Mouse (Mus musculus) neural tube, embryonic 12.5 days (tissue): ENCODE data around the gene Actr10. TPM values are rescaled to one million over a fixed set of nuclear protein-coding genes. Genes with fewer than 3 reads are reported as not detected.

Experiments
- ATAC-seq: fragments of 200-750 bp; cut with Nextera tagmentation; 2 replicates; pipeline ENCODE4 v1.8.0; 2017; ENCODE audit warnings: low read depth, mild to moderate bottlenecking, moderate TSS enrichment, moderate library complexity; ENCODE audit not compliant: low FRiP score
- H3K27ac ChIP-seq: fragments of 300-500 bp; sonication (generic); 2 replicates; pipeline ENCODE4 v1.5.1; 2016
- H3K27me3 ChIP-seq: fragments of 300-500 bp; sonication (generic); replicated peaks from 2 replicates; pipeline ENCODE4 v1.6.1; 2016; ENCODE audit warnings: mild to moderate bottlenecking
- H3K36me3 ChIP-seq: fragments of 300-500 bp; sonication (generic); 2 replicates; pipeline ENCODE4 v1.6.1; 2016; ENCODE audit warnings: mild to moderate bottlenecking
- H3K4me1 ChIP-seq: fragments of 300-500 bp; sonication (generic); 2 replicates; pipeline ENCODE4 v1.6.1; 2016
- H3K4me2 ChIP-seq: fragments of 300-500 bp; sonication (generic); replicated peaks from 2 replicates; pipeline ENCODE4 v1.6.1; 2016; ENCODE audit warnings: mild to moderate bottlenecking
- H3K4me3 ChIP-seq: fragments of 300-500 bp; sonication (generic); 2 replicates; pipeline ENCODE4 v1.5.1; 2016
- H3K9ac ChIP-seq: fragments of 300-500 bp; sonication (generic); 2 replicates; pipeline ENCODE4 v1.6.1; 2016; ENCODE audit warnings: mild to moderate bottlenecking
- H3K9me3 ChIP-seq: fragments of 300-500 bp; sonication (generic); 2 replicates; pipeline ENCODE4 v1.6.1; 2016; ENCODE audit warnings: mild to moderate bottlenecking
- WGBS: fragments of 180-500 bp; shearing (Covaris S2); methylation state at CpG from one replicate; pipeline ENCODE4 v1.1.7; 2016; 5-methylcytosine and 5-hydroxymethylcytosine counted together
- polyA plus RNA-seq: library from polyadenylated mRNA; unstranded; fragments of >200 nt; fragmentation: Nextera tagmentation; extraction: Ambion mirVana; gene quantifications from 2 replicates; pipeline ENCODE4 v1.2.1, GENCODE M21; 2016

Gene Actr10
- polyA plus RNA-seq, 1 experiment from 2014 or later = 267 TPM

DNA sequence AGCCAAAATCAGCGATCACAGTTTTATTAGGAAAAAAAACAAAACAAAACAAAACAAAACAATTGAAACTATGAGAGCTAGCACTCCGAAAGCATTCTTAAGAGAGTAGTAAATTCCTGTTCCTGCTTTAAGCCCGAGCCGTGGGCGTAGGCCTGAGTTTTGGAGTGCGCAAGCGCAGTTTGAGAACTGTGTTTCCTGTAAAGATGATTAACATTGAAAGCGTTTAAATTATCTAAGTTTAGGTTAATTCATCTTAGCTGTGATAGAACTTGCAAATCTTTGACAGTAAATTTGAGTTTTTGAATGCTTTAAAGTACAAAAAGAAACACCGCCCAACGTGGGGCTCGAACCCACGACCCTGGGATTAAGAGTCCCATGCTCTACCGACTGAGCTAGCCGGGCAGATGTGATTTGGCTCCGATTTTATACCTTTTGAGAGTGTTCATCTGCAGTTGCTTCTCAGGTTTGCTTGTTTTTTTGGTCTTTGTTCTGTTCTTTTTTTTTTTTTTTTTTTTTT is 31.2 kb downstream of the Actr10 start:
- Histone ChIP-seq H3K9me3 (no peaks in the 10 kb centered on the region), H3K27me3 (no peaks in the 10 kb centered on the region), H3K4me1 (no peaks in the 10 kb centered on the region), H3K9ac (peak overlapping the region; percentile 69), H3K4me2 (peak overlapping the region; percentile 66), H3K4me3 (peak overlapping the region; percentile 62), H3K36me3 (peaks cover 9% of the 10 kb centered on the region), H3K27ac (no peak overlapping the region)
- under 1% methylated on average over 15 of the region's 15 CpGs for WGBS
- peak; percentile 78 for ATAC-seq

- Histone ChIP-seq H3K4me3 (0 out of 2 replicates have a peak overlapping the region, but pooled peaks have one; percentile 21), H3K9ac (no peak overlapping the region), H3K27me3 (no peaks in the 10 kb centered on the region), H3K36me3 (peaks cover 1% of the 10 kb centered on the region; the same call in 1 of the 2 replicates), H3K9me3 (no peaks in the 10 kb centered on the region), H3K27ac (no peak overlapping the region), H3K4me1 (no peaks in the 10 kb centered on the region), H3K4me2 (peak overlapping the region; percentile 53)
- no peak for ATAC-seq
- 6% methylated on average over 17 of the region's 17 CpGs for WGBS
These were observed 32.0 kb downstream of the Actr10 start for GRCm38 (mm10) chr12:70969485-70970184.

GRCm38 (mm10) chr12:70973831-70974230 is 36.2 kb downstream of the Actr10 start:
- no peak for ATAC-seq
- WGBS = 83% methylated on average over 4 of the region's 4 CpGs
- H3K36me3 ChIP-seq = peaks cover under 1% of the 10 kb centered on the region; the same call in 1 of the 2 replicates
- H3K9me3 ChIP-seq = no peaks in the 10 kb centered on the region
- no peak overlapping the region for H3K27ac ChIP-seq
- no peaks in the 10 kb centered on the region for H3K27me3 ChIP-seq
- H3K4me3 ChIP-seq = no peak overlapping the region
- no peak overlapping the region for H3K9ac ChIP-seq
- H3K4me1 ChIP-seq = peaks cover 12% of the 10 kb centered on the region
- H3K4me2 ChIP-seq = no peak overlapping the region

DNA sequence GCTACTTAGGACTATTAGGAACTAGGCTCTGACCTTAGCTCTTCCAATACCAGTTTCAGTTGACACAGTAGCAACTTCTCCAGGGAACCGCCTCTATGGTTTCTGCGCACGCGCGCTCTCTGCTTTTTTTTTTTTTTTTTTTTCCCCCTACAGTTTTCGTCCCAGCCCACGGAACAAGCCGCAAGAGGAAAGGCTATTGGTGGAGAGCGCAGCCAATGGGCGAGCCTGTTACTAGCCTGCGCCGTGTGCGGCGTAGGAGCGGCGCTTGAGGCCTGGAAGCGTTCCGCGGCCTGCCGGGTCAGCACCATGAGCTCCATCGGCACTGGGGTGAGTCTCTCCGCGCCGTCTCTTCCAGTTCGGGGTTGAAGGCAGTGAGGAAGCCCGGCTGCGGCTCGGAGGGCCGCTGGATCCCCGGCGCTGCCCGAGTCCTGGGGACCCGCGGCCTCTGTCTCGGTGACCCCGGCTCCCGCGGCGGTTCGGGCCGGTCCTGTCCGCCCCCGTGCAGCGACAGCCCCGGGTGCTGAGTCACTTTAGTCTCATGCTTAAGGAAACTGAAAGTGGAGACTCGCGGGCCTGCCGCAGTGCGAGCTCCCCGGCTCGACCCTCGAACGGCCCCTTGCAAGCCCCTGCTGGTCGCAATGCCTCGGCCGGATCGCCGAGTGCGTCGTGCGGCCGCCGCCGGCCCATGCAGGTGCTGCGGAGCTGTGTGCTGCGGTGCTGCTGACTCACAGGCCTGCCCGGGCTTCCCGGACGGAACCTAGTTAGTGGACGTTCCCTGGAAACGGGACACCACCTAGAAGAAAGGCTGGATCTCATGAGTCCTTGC is 37.0 kb downstream of the Actr10 start, which contains the start of gene Psma3:
TSS of gene Psma3 (plus strand) at position 181 of the 826 bp plus-strand sequence.
- WGBS = under 1% methylated on average over 71 of the region's 71 CpGs
- peaks cover 7% of the 10 kb centered on the region; the same call in 1 of the 2 replicates for H3K36me3 ChIP-seq
- H3K9me3 ChIP-seq = no peaks in the 10 kb centered on the region
- H3K9ac ChIP-seq = peak within 1 kb of the TSS; percentile 96
- peak within 1 kb of the TSS; percentile 86 for H3K27ac ChIP-seq
- H3K27me3 ChIP-seq = no peaks in the 10 kb centered on the region
- ATAC-seq = peak; percentile 99
- H3K4me2 ChIP-seq = peak within 1 kb of the TSS; percentile 74
- H3K4me3 ChIP-seq = peak within 1 kb of the TSS; percentile 83
- peaks cover 12% of the 10 kb centered on the region for H3K4me1 ChIP-seq

DNA sequence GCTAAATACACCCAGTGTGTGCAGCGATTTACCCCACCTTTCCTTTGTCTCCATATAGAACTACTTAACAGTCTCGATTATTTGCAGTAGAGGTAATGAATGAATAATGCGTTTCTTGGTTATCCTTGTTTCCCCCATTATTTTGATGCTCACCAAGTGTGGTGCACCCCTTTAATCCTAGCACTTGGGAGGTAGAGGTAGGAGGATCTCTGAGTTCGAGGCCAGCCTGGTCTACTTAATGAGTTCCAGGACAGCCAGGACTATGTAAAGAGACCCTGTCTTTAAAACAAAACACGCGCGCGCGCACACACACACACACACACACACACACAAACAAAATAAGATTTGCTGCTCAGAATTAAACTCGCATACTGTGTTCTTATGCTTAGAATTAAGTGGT is 37.7 kb downstream of the Actr10 start:
- no peak for ATAC-seq
- peak overlapping the region; percentile 83 for H3K4me3 ChIP-seq
- WGBS = 32% methylated on average over 10 of the region's 10 CpGs

DNA sequence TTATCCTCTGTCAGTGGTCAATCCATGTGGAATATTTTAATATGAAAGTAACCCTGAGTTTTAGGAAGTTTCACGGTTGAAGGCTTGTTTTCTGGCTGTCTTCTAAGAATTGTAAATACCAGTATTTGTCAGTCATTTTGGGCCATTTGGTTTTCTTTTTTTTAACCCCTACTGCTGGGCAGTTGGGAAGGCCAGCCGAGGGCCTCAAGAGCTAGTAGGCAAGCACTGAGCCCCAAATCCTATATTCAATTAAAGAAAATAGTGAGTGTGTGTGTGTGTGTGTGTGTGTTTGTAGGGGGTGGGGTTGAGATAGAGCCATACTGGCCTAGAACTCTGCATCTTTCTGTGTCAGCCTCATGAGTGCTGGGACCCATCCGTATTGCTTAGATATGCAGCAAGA is 38.2 kb downstream of the Actr10 start:
- peak overlapping the region; percentile 74 for H3K4me2 ChIP-seq
- H3K36me3 ChIP-seq = peaks cover 10% of the 10 kb centered on the region; the same call in 1 of the 2 replicates
- H3K9me3 ChIP-seq = no peaks in the 10 kb centered on the region
- H3K4me1 ChIP-seq = peaks cover 12% of the 10 kb centered on the region
- no peak overlapping the region for H3K27ac ChIP-seq
- peak overlapping the region; percentile 83 for H3K4me3 ChIP-seq
- WGBS = 81% methylated on average over 3 of the region's 3 CpGs
- no peaks in the 10 kb centered on the region for H3K27me3 ChIP-seq
- 0 out of 2 replicates have a peak overlapping the region, but pooled peaks have one; percentile 96 for H3K9ac ChIP-seq
- no peak for ATAC-seq

More for the DNA sequence above, 37.7 kb downstream of the Actr10 start:
- no peaks in the 10 kb centered on the region for H3K9me3 ChIP-seq
- peak overlapping the region; percentile 86; the same call in 1 of the 2 replicates for H3K27ac ChIP-seq
- peak overlapping the region; percentile 74 for H3K4me2 ChIP-seq
- peaks cover 7% of the 10 kb centered on the region; the same call in 1 of the 2 replicates for H3K36me3 ChIP-seq
- H3K4me1 ChIP-seq = peaks cover 12% of the 10 kb centered on the region
- peak overlapping the region; percentile 96 for H3K9ac ChIP-seq
- H3K27me3 ChIP-seq = no peaks in the 10 kb centered on the region

DNA sequence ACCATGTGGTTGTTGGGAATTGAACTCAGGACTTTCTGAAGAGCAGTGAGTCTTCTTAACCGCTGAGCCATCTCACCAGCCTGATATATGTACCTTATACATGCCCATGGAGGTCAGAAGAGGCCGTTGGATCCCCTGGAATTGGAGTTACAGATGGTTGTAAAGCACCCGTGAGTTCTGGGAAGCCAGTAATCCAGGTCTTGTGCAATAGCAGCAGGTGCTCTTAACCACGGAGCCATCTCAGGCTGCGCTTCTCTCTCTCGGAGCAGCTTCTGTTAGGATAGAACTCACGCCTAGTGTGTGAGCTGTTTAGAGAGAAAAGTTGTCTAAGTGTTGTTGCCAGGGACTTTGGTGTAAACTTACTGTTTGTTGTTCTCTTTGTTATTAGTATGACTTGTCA is 40.7 kb downstream of the Actr10 start:
- Histone ChIP-seq H3K36me3 (peaks cover 25% of the 10 kb centered on the region), H3K4me1 (peaks cover 12% of the 10 kb centered on the region), H3K9ac (no peak overlapping the region), H3K4me3 (no peak overlapping the region), H3K27ac (no peak overlapping the region), H3K4me2 (no peak overlapping the region), H3K9me3 (no peaks in the 10 kb centered on the region), H3K27me3 (no peaks in the 10 kb centered on the region)
- no peak for ATAC-seq
- WGBS = 91% methylated on average over 7 of the region's 7 CpGs

DNA sequence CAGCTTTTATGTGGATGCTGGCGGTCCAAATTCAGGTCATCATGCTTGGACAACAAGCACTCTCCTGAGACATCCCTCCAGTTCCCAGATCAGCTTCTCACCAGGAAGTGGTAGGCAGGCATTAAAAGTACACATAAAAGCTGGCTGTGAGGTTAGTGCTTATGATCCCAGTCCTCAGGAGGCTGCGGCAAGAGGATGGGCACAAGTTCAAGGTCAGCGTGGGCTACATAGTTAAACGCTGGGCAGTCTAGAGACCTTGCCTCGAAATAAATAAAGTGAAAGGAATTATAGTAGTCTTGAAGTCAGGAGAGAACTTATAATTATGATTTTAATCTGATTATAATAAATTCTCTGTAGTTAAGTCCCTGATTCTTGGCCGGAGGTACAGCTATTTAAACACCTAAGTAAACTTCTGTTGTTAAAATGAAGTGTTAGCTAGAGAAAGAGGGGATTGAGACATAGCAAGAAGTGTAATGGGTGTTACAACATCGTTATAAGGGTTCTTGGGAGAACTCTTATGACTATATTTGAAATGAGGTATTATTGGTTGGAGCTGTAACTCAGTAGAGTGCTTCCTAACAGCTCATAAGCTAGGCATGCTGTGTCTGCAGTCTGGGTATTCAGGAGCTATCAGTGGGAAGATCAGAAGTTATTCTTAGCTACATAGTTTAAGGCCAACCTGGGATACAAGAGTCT is 47.3 kb downstream of the Actr10 start:
- Histone ChIP-seq H3K4me2 (no peak overlapping the region), H3K27ac (no peak overlapping the region), H3K9me3 (no peaks in the 10 kb centered on the region), H3K4me3 (no peak overlapping the region), H3K27me3 (no peaks in the 10 kb centered on the region), H3K4me1 (no peaks in the 10 kb centered on the region), H3K36me3 (peaks cover 71% of the 10 kb centered on the region), H3K9ac (no peak overlapping the region)
- 94% methylated on average over 7 of the region's 7 CpGs for WGBS
- ATAC-seq = no peak

DNA sequence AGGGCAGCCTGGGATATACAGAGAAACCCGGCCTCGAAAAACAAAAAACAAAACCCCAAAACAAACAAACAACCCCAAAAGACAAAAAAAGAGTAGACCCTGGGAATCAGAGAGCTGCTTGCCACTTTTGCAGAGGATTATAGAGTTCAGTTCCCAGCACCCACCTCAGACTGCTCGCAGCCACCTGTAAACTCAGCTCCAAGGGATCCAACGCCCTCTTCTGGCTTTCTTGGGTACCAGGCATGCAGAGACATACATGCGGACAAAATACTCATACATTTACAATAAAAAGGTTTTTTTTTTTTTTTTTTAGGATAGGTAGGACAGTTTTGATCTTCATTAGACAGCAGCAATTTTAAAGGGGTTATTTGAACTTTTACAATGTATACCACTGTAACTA is 59.6 kb downstream of the Actr10 start:
- H3K36me3 ChIP-seq = peaks cover 49% of the 10 kb centered on the region
- H3K9ac ChIP-seq = no peak overlapping the region
- ATAC-seq = no peak
- no peaks in the 10 kb centered on the region for H3K4me1 ChIP-seq
- H3K4me3 ChIP-seq = no peak overlapping the region
- H3K4me2 ChIP-seq = no peak overlapping the region
- no peaks in the 10 kb centered on the region for H3K9me3 ChIP-seq
- no peak overlapping the region for H3K27ac ChIP-seq
- 90% methylated on average over 5 of the region's 5 CpGs for WGBS
- H3K27me3 ChIP-seq = no peaks in the 10 kb centered on the region

GRCm38 (mm10) chr12:70999423-70999903 is 61.8 kb downstream of the Actr10 start:
- H3K9ac ChIP-seq = no peak overlapping the region
- H3K36me3 ChIP-seq = peaks cover 41% of the 10 kb centered on the region
- H3K4me2 ChIP-seq = no peak overlapping the region
- no peak overlapping the region for H3K27ac ChIP-seq
- whole genome bisulfite sequencing = 64% methylated on average over 5 of the region's 5 CpGs
- ATAC-seq = no peak
- H3K4me3 ChIP-seq = no peak overlapping the region
- H3K9me3 ChIP-seq = no peaks in the 10 kb centered on the region
- no peaks in the 10 kb centered on the region for H3K27me3 ChIP-seq
- no peaks in the 10 kb centered on the region for H3K4me1 ChIP-seq

DNA sequence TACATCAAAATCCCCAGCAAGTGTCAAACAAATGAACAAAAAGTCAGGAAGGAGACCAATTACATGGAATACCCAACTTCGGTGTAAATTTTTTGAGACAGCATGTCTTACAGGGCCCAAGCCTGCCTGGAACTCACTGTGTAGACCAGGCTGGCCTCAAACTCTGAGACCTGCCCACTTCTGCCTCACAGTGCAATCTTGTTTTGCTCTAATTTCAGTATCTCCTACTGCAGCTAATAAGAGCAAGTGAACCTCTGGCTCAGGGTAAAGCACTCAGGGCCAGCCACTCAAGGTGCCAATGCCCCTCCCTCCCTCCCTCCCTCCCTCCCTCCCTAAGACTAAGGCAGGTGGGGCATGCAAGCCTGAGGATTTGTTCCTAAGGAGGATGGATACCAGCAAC is 62.7 kb downstream of the Actr10 start:
- Histone ChIP-seq H3K27ac (no peak overlapping the region), H3K4me3 (no peak overlapping the region), H3K9me3 (no peaks in the 10 kb centered on the region), H3K27me3 (no peaks in the 10 kb centered on the region), H3K4me2 (no peak overlapping the region), H3K4me1 (no peaks in the 10 kb centered on the region), H3K36me3 (peaks cover 46% of the 10 kb centered on the region), H3K9ac (no peak overlapping the region)
- ATAC-seq = no peak
- 90% methylated on average over 1 of the region's 1 CpGs for WGBS
